Mouse (Mus musculus): Measurements from ENCODE around the gene Mllt3. TPM values are rescaled to one million over a fixed set of nuclear protein-coding genes. Genes with fewer than 3 reads are reported as not detected.
A peak's percentile ranks its signal among the peaks of the same experiment; 100 is the strongest.

The Mllt3 gene
- polyA plus RNA-seq, 1 experiment from 2014 or later = 95.2 TPM

DNA sequence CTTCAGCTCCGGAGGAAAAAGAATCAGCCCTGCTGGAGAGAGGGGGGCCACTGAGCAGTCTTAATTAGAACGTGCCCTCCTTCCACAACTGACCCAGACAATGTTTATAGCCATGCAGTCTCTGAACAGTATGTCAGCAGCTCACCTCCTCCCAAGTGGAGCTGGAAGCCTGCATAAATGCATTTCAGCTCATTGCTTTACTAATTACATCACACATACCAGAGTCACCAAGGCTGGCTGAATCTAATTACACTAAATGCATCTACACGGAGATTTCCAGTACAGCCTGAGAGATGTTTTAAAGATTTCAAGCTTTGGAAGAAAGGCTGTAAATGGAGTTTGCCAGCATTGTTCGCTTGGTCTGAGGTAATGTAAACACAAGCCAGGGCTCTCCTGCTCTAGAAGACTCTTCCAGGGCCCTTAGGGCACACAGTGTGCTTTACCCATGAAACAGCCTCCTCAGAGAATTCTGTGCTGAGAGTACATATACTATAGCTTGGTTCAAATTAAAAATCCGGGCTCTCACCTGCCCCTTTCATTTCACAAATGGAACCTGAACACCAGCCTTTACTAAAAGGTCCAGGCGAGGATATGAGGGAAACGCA lies 293.5 kb downstream of the Mllt3 start:
- Histone ChIP-seq H3K36me3 (replicated peaks) (no peaks in the 10 kb centered on the region), H3K9ac (no peak overlapping the region), H3K4me2 (no peak overlapping the region), H3K4me1 (peaks cover 11% of the 10 kb centered on the region; the same call in 1 of the 2 replicates), H3K9me3 (no peaks in the 10 kb centered on the region), H3K27ac (peak overlapping the region; percentile 35; the same call in 1 of the 2 replicates), H3K27me3 (replicated peaks) (no peaks in the 10 kb centered on the region), H3K4me3 (no peak overlapping the region)
- peak; percentile 58; the same call in 1 of the 2 replicates for ATAC-seq (replicated peaks)
- WGBS = 47% methylated on average over 7 of the region's 7 CpGs

DNA sequence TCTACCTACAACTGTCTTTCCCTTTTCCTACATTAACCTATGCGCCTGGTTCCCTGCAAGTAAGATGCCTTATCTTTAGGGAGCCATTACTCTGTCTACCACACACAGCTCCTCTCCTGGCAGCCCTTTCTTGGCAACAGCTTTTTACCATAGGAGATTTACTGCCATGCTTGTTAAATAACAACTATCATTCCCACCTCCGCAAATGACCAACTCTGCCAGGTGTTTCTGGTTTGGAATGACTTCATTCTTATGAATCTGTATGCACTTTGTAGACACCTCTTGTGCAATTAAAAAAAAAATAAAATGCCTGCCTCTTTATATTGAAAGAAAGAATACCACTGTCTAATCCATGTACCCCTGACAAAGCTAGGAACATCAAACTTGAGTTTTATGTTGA lies 294.1 kb downstream of the Mllt3 start:
- Histone ChIP-seq H3K9ac (no peak overlapping the region), H3K27ac (no peak overlapping the region), H3K9me3 (no peaks in the 10 kb centered on the region), H3K4me2 (no peak overlapping the region), H3K36me3 (replicated peaks) (no peaks in the 10 kb centered on the region), H3K27me3 (replicated peaks) (no peaks in the 10 kb centered on the region), H3K4me1 (peaks cover 11% of the 10 kb centered on the region; the same call in 1 of the 2 replicates), H3K4me3 (no peak overlapping the region)
- WGBS = 88% methylated on average over 2 of the region's 2 CpGs
- ATAC-seq (replicated peaks) = no peak

DNA sequence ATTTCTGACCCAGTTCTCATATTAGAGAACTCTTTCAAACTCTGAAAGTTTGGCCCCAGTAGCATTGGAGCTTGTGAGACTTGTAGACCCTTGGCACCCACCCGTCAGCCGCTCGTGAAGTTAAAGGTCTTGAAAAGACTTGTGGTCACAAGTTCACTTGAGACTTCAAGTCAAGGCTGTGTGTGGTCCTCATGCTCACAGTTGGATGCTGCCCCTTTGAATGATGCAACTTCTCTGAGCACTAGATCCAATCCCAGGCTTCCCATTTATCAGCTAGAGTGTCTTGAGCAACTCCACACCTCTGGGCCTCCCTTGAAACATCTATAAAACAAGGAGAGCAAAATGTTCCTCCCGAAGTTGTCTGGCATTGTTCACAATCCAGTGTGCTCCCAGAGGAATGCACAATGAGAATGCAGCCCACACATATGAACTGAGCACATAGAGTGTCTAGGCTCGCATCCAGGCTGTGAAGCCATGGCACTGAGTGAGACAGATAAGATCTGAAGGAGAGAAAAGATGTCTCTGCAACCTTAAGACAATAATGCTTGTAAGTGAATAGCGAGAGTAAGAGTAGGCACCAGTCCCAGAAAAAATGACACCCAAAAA lies 295.9 kb downstream of the Mllt3 start:
- no peaks in the 10 kb centered on the region for H3K27me3 ChIP-seq (replicated peaks)
- no peak overlapping the region for H3K4me2 ChIP-seq
- no peaks in the 10 kb centered on the region for H3K9me3 ChIP-seq
- 91% methylated on average over 6 of the region's 6 CpGs for WGBS
- no peak overlapping the region for H3K4me3 ChIP-seq
- peaks cover 11% of the 10 kb centered on the region; the same call in 1 of the 2 replicates for H3K4me1 ChIP-seq
- ATAC-seq (replicated peaks) = no peak
- H3K9ac ChIP-seq = no peak overlapping the region
- no peaks in the 10 kb centered on the region for H3K36me3 ChIP-seq (replicated peaks)
- no peak overlapping the region for H3K27ac ChIP-seq

DNA sequence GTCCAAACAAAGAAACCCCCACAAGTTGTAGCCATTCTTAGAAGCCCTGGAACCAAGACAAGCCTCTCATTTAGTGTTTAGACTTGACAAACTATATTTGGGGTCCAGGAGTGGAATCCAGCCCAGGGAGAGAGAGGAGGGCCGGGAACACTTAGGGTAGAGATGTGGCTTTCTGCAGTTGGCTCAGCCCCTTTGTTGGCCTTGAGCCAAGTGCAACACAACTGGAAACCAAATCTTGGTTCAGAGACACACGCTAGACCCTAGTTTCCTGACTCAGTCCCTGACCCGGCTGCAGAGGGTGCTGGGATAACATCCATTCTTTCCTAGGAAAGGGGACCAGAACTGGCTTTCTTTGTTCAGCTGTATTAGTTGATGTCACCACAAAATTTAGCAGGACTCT lies 296.4 kb downstream of the Mllt3 start:
- Histone ChIP-seq H3K27me3 (replicated peaks) (no peaks in the 10 kb centered on the region), H3K4me3 (no peak overlapping the region), H3K9me3 (no peaks in the 10 kb centered on the region), H3K4me2 (no peak overlapping the region), H3K4me1 (peaks cover 11% of the 10 kb centered on the region; the same call in 1 of the 2 replicates), H3K36me3 (replicated peaks) (no peaks in the 10 kb centered on the region), H3K9ac (no peak overlapping the region), H3K27ac (no peak overlapping the region)
- ATAC-seq (replicated peaks) = no peak
- WGBS = 72% methylated on average over 3 of the region's 3 CpGs

DNA sequence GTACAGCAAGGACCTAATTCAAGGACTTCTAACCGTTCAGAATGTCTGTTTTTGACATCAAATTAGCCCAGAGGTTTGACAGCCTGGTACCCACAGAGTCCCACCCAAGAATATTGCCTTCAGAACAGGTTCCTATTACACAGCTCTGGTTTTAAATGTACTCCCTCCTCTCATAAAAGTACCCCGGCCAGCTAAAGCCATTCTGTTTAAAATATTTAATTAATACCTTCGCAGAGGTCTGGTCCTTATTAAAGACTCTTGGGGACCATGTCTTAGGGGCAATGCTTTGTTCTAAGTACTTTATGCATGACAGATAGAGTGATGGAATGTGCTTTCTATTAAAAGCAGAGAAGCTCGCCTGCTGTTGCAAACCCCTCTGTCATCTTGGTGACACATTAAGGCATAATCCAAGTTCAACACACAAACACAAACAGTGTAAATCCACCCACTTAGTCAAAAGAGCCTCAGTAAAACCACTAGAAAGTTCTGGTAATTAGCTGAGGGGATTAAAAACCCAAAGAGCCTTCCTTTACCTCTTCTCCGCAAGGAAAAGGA lies 302.0 kb downstream of the Mllt3 start:
- Histone ChIP-seq H3K4me3 (no peak overlapping the region), H3K4me2 (no peak overlapping the region), H3K27me3 (replicated peaks) (no peaks in the 10 kb centered on the region), H3K36me3 (replicated peaks) (no peaks in the 10 kb centered on the region), H3K27ac (no peak overlapping the region), H3K4me1 (no peaks in the 10 kb centered on the region), H3K9me3 (no peaks in the 10 kb centered on the region), H3K9ac (no peak overlapping the region)
- no peak for ATAC-seq (replicated peaks)
- WGBS = 54% methylated on average over 5 of the region's 5 CpGs

DNA sequence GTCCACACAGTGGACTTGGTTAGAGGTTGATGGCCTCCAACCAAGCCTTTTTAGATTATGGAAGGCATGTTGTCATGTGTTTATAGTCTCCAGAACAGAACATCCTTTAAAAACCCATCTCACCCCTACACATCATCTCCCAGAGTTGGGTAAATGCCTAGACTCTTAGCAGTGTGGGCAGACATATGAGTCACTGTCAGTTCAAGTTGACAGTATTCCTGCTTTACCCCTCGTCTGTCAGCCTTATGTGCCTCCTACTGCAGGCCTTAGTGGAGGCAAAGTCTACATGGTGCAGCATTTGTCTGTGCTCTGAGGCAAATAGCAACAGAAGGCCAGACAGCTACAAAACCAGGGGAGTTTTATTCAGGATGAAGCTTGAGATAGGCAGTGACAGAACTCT lies 304.6 kb downstream of the Mllt3 start:
- Histone ChIP-seq H3K9ac (no peak overlapping the region), H3K9me3 (no peaks in the 10 kb centered on the region), H3K4me1 (no peaks in the 10 kb centered on the region), H3K27me3 (replicated peaks) (no peaks in the 10 kb centered on the region), H3K4me3 (no peak overlapping the region), H3K36me3 (replicated peaks) (no peaks in the 10 kb centered on the region), H3K27ac (no peak overlapping the region), H3K4me2 (no peak overlapping the region)
- WGBS = 63% methylated on average over 1 of the region's 1 CpGs
- ATAC-seq (replicated peaks) = no peak

DNA sequence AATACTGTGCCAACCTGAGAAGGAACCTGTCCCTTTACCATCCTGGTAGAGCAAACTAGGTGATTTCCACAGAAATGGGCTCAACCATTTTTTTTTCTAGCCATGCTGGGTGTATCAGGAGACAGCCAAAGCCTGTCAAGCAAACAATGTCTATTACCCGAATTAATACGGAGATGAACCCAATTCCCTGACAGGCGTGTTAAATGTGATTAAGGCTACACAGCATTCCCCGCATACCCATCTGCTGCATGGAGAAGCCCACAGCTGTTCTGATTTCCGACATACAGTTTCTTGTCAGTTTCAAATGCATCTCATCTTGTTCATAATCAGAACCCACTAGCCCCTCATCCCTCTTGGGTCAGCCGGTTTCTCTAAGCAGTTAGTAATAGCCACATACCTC lies 309.7 kb downstream of the Mllt3 start:
- no peak for ATAC-seq (replicated peaks)
- H3K4me3 ChIP-seq = no peak overlapping the region
- peaks cover 2% of the 10 kb centered on the region; the same call in 1 of the 2 replicates for H3K4me1 ChIP-seq
- no peaks in the 10 kb centered on the region for H3K9me3 ChIP-seq
- H3K27me3 ChIP-seq (replicated peaks) = no peaks in the 10 kb centered on the region
- no peak overlapping the region for H3K27ac ChIP-seq
- H3K36me3 ChIP-seq (replicated peaks) = no peaks in the 10 kb centered on the region
- H3K9ac ChIP-seq = no peak overlapping the region
- no peak overlapping the region for H3K4me2 ChIP-seq
- 39% methylated on average over 6 of the region's 6 CpGs for WGBS

Other genes with a start within 250 kb of the Mllt3 start
- gene Focad, start 61.3 kb upstream of the Mllt3 start, polyA plus RNA-seq (2015; fragmentation: Nextera tagmentation; extraction: Ambion mirVana) = 13.8 and 15.1 TPM in 2 replicates